Mouse (Mus musculus): ENCODE data around the gene Slc22a14.

- peak; percentile 51 for TF ChIP-seq CTCF (IDR thresholded peaks at IDR 0.05; ENCODE audit: low read depth, low read length)
- TF ChIP-seq POLR2A (IDR thresholded peaks at IDR 0.05; ENCODE audit: extremely low read depth, insufficient read depth, low read length): peak; percentile 74
These were observed 42.8 kb downstream of the Slc22a14 start, which contains the start of gene Oxsr1 for GRCm38 (mm10) chr9:119322289-119323259.
